Mouse (Mus musculus): ENCODE measurements around the gene Mtfp1. TPM values are rescaled to one million over a fixed set of nuclear protein-coding genes. Genes with fewer than 3 reads are reported as not detected.

Mtfp1 gene
- polyA plus RNA-seq, 1 experiment from 2014 or later = 14.5 TPM

- WGBS = 65% methylated on average over 8 of the region's 8 CpGs
- Histone ChIP-seq H3K36me3 (ENCODE audit: control insufficient read depth, insufficient read depth, low read length) (no peaks in the 10 kb centered on the region), H3K4me1 (ENCODE audit: control insufficient read depth, insufficient read depth, low read length) (peaks cover 11% of the 10 kb centered on the region; the same call in 1 of the 2 replicates), H3K9me3 (ENCODE audit: control insufficient read depth, low read depth, low read length) (no peaks in the 10 kb centered on the region), H3K4me2 (replicated peaks; ENCODE audit: low read depth, low read length) (no peak overlapping the region), H3K27ac (ENCODE audit: low read length) (no peak overlapping the region), H3K4me3 (ENCODE audit: low read depth, low read length) (no peak overlapping the region), H3K9ac (replicated peaks; ENCODE audit: low read depth, low read length) (no peak overlapping the region), H3K27me3 (ENCODE audit: control insufficient read depth, insufficient read depth, low read length) (no peaks in the 10 kb centered on the region)
- ATAC-seq (ENCODE audit: insufficient number of reproducible peaks, insufficient read depth, low FRiP score, low read depth) = no peak
Measured at GRCm38 (mm10) chr11:4098120-4098519, 2.9 kb upstream of the Mtfp1 start.

DNA sequence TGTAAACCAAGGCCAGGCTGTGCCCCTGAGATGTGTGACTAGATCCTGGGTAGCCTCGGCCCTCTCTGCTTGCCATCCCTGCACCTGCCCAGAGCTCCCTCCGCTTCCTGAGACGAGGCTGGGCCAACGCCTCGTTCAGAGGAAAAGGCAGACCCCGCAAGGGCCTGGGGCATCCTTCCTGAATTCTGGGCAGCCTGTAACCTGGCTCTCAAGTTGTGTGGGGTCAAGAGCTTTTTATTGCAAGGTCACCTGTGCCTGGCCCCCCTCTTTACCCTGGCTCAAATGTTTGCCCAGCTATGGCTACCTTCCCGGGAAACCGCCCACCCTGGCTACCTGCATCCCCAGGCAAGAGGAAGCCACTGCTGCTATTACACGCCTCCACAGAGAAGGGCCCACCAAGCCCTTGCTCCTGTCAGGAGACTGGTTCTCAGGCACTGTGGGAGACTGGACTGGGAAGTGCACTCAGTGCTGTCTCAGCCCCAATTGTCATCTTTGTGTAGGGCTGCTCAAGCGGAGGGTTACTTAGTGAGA lies 1.9 kb upstream of the Mtfp1 start:
- Histone ChIP-seq H3K4me3 (ENCODE audit: low read depth, low read length) (peak overlapping the region; percentile 50), H3K9ac (replicated peaks; ENCODE audit: low read depth, low read length) (peak overlapping the region; percentile 67), H3K4me1 (ENCODE audit: control insufficient read depth, insufficient read depth, low read length) (peaks cover 11% of the 10 kb centered on the region; the same call in 1 of the 2 replicates), H3K27ac (ENCODE audit: low read length) (peak overlapping the region; percentile 89), H3K27me3 (ENCODE audit: control insufficient read depth, insufficient read depth, low read length) (no peaks in the 10 kb centered on the region), H3K9me3 (ENCODE audit: control insufficient read depth, low read depth, low read length) (no peaks in the 10 kb centered on the region), H3K4me2 (replicated peaks; ENCODE audit: low read depth, low read length) (peak overlapping the region; percentile 80), H3K36me3 (ENCODE audit: control insufficient read depth, insufficient read depth, low read length) (no peaks in the 10 kb centered on the region)
- no peak for ATAC-seq (ENCODE audit: insufficient number of reproducible peaks, insufficient read depth, low FRiP score, low read depth)
- 32% methylated on average over 10 of the region's 10 CpGs for WGBS

DNA sequence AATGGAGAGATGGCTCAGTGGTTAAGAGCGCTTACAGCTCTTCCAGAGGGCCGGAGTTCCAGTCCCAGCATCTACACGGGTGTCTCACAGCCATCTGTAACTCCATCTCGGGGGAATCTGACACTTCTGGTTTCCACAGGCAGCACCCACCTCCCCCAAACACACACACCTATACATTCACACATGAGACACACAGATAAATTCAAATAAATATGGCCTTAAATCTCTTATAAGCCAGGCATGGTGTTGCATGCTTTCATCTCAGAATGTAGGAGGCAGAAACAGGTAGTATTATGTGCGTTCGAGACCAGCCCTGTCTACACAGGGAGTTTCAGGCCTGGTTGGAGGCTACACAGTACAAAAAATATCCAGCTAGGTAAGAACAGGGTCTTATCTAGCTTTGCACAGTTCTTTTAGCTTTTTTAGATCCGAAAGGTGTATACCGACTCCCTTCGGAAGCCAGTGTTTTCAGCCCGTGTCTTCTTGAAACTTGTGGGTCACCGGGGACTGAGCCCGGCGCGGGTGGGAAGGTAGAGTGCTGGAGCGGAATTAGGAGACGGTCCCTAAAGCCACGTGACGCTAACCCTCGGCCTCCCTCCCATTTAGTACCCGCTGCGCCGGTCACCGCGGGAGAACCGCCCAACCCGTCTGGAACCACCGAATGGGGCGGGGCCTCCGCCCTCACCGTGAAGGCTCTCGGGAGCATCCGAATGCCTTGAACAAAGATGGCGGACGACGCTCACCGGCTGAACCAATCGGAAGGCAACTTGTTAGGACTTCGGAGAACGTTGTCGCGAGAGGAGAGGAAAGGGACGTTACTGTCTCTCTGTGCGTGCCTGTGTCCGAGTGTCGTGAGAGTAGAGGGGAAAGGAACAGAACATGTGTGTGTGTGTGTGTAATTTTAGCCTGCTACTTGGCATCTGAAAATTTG lies 1.1 kb upstream of the Mtfp1 start:
- Histone ChIP-seq H3K9ac (replicated peaks; ENCODE audit: low read depth, low read length) (peak overlapping the region; percentile 67), H3K27me3 (ENCODE audit: control insufficient read depth, insufficient read depth, low read length) (no peaks in the 10 kb centered on the region), H3K9me3 (ENCODE audit: control insufficient read depth, low read depth, low read length) (no peaks in the 10 kb centered on the region), H3K4me3 (ENCODE audit: low read depth, low read length) (peak overlapping the region; percentile 50), H3K27ac (ENCODE audit: low read length) (peak overlapping the region; percentile 89), H3K4me2 (replicated peaks; ENCODE audit: low read depth, low read length) (peak overlapping the region; percentile 80), H3K4me1 (ENCODE audit: control insufficient read depth, insufficient read depth, low read length) (peaks cover 11% of the 10 kb centered on the region; the same call in 1 of the 2 replicates), H3K36me3 (ENCODE audit: control insufficient read depth, insufficient read depth, low read length) (no peaks in the 10 kb centered on the region; the same call in 1 of the 2 replicates)
- WGBS = 4% methylated on average over 45 of the region's 45 CpGs
- ATAC-seq (ENCODE audit: insufficient number of reproducible peaks, insufficient read depth, low FRiP score, low read depth) = peak; percentile 92

- WGBS = 7% methylated on average over 23 of the region's 24 CpGs
- peak overlapping the region; percentile 77; the same call in 1 of the 2 replicates for H3K27ac ChIP-seq (ENCODE audit: low read length)
- H3K9me3 ChIP-seq (ENCODE audit: control insufficient read depth, low read depth, low read length) = no peaks in the 10 kb centered on the region
- 0 out of 2 replicates have a peak, but pooled peaks have one; percentile 10 for ATAC-seq (ENCODE audit: insufficient number of reproducible peaks, insufficient read depth, low FRiP score, low read depth)
- no peaks in the 10 kb centered on the region for H3K27me3 ChIP-seq (ENCODE audit: control insufficient read depth, insufficient read depth, low read length)
- peak overlapping the region; percentile 80 for H3K4me2 ChIP-seq (replicated peaks; ENCODE audit: low read depth, low read length)
- H3K36me3 ChIP-seq (ENCODE audit: control insufficient read depth, insufficient read depth, low read length) = peaks cover 4% of the 10 kb centered on the region; the same call in 1 of the 2 replicates
- H3K9ac ChIP-seq (replicated peaks; ENCODE audit: low read depth, low read length) = peak overlapping the region; percentile 36
- peaks cover 11% of the 10 kb centered on the region; the same call in 1 of the 2 replicates for H3K4me1 ChIP-seq (ENCODE audit: control insufficient read depth, insufficient read depth, low read length)
- H3K4me3 ChIP-seq (ENCODE audit: low read depth, low read length) = peak overlapping the region; percentile 57
Measured at GRCm38 (mm10) chr11:4094378-4095170, 671 bp downstream of the Mtfp1 start.

DNA sequence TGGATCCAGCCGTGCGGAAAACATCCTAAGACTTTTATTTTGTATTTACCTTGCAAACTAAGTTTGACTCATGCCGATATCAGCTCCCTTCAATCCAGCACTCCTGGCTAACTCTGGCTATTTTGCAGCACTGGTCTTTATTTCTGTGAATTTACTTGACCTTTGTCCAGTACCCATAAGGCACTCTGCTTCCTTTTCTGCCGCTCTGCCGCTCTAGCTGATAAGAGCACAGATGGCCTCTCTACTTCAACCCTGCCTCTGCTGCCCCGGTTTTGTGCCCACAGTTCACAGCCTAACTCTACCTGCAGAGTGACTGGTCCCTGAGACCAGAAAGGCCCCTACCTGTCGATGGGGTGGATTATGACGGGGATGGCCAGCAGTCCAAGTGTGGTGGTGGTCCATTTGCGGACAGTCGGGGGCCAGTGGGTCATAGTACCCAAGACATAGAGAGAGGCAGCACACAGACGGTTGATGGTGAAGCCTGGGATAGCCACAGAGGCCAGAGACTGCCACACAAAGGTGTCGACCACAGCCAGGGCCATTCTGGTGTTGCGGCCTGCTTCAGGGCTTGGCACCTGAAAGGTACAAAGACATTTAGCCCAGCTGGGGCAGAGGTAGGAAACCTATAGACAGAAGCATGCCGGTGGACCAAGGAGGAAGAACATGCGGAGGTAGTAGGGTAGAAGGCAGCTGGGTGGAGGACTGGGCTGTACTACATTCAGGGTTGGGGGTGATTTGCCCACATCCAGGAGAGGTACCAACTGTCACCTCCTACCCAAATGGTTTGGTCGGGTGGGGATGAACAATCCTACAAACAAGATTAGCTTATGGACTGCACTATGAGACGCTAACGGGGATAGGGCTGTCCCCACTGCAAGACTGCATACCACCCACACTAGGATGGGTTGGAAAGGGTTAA lies 1.5 kb downstream of the Mtfp1 start:
- Histone ChIP-seq H3K4me3 (ENCODE audit: low read depth, low read length) (peak overlapping the region; percentile 57; the same call in 1 of the 2 replicates), H3K4me2 (replicated peaks; ENCODE audit: low read depth, low read length) (peak overlapping the region; percentile 80; the same call in 1 of the 2 replicates), H3K36me3 (ENCODE audit: control insufficient read depth, insufficient read depth, low read length) (peaks cover 4% of the 10 kb centered on the region; the same call in 1 of the 2 replicates), H3K4me1 (ENCODE audit: control insufficient read depth, insufficient read depth, low read length) (peaks cover 11% of the 10 kb centered on the region; the same call in 1 of the 2 replicates), H3K9ac (replicated peaks; ENCODE audit: low read depth, low read length) (no peak overlapping the region), H3K9me3 (ENCODE audit: control insufficient read depth, low read depth, low read length) (no peaks in the 10 kb centered on the region), H3K27ac (ENCODE audit: low read length) (peak overlapping the region; percentile 68), H3K27me3 (ENCODE audit: control insufficient read depth, insufficient read depth, low read length) (no peaks in the 10 kb centered on the region)
- ATAC-seq (ENCODE audit: insufficient number of reproducible peaks, insufficient read depth, low FRiP score, low read depth) = 0 out of 2 replicates have a peak, but pooled peaks have one; percentile 0
- 72% methylated on average over 18 of the region's 18 CpGs for WGBS

- Histone ChIP-seq H3K27ac (ENCODE audit: low read length) (no peak overlapping the region), H3K4me1 (ENCODE audit: control insufficient read depth, insufficient read depth, low read length) (no peaks in the 10 kb centered on the region), H3K4me2 (replicated peaks; ENCODE audit: low read depth, low read length) (no peak overlapping the region), H3K36me3 (ENCODE audit: control insufficient read depth, insufficient read depth, low read length) (peaks cover 4% of the 10 kb centered on the region; the same call in 1 of the 2 replicates), H3K4me3 (ENCODE audit: low read depth, low read length) (no peak overlapping the region), H3K9ac (replicated peaks; ENCODE audit: low read depth, low read length) (no peak overlapping the region), H3K27me3 (ENCODE audit: control insufficient read depth, insufficient read depth, low read length) (no peaks in the 10 kb centered on the region), H3K9me3 (ENCODE audit: control insufficient read depth, low read depth, low read length) (no peaks in the 10 kb centered on the region)
- WGBS = 61% methylated on average over 2 of the region's 2 CpGs
- no peak for ATAC-seq (ENCODE audit: insufficient number of reproducible peaks, insufficient read depth, low FRiP score, low read depth)
Measured at GRCm38 (mm10) chr11:4087267-4087666, 8.0 kb downstream of the Mtfp1 start.

GRCm38 (mm10) chr11:4086246-4086645 lies 9.0 kb downstream of the Mtfp1 start:
- H3K4me1 ChIP-seq (ENCODE audit: control insufficient read depth, insufficient read depth, low read length) = no peaks in the 10 kb centered on the region
- no peaks in the 10 kb centered on the region for H3K27me3 ChIP-seq (ENCODE audit: control insufficient read depth, insufficient read depth, low read length)
- no peak overlapping the region for H3K4me3 ChIP-seq (ENCODE audit: low read depth, low read length)
- 0 out of 2 replicates have a peak, but pooled peaks cover 4% of the 10 kb centered on the region for H3K36me3 ChIP-seq (ENCODE audit: control insufficient read depth, insufficient read depth, low read length)
- no peak overlapping the region for H3K4me2 ChIP-seq (replicated peaks; ENCODE audit: low read depth, low read length)
- H3K9ac ChIP-seq (replicated peaks; ENCODE audit: low read depth, low read length) = no peak overlapping the region
- WGBS = 67% methylated on average over 1 of the region's 1 CpGs
- no peaks in the 10 kb centered on the region for H3K9me3 ChIP-seq (ENCODE audit: control insufficient read depth, low read depth, low read length)
- no peak for ATAC-seq (ENCODE audit: insufficient number of reproducible peaks, insufficient read depth, low FRiP score, low read depth)
- no peak overlapping the region for H3K27ac ChIP-seq (ENCODE audit: low read length)
